Mouse (Mus musculus) cerebellum, adult 2 months (tissue): ENCODE measurements around the gene Rab3il1. TPM values are rescaled to one million over a fixed set of nuclear protein-coding genes. Genes with fewer than 3 reads are reported as not detected.
A peak's percentile ranks its signal among the peaks of the same experiment; 100 is the strongest.

Source experiments
- DNase-seq, 2 experiments: peaks; one replicate each; pipeline ENCODE4 v3.0.0; 2021
- H3K27ac ChIP-seq: fragments of 200-500 bp; 2 replicates; pipeline ENCODE4 v1.5.1; 2012; ENCODE audit warnings: low read length, control low read depth, inconsistent platforms; ENCODE audit not compliant: insufficient read depth
- H3K27me3 ChIP-seq: fragments of 200-500 bp; 2 replicates; pipeline ENCODE4 v1.6.1; 2012; ENCODE audit warnings: inconsistent platforms, mild to moderate bottlenecking, low read length, moderate library complexity; ENCODE audit not compliant: control insufficient read depth, insufficient read depth
- H3K4me1 ChIP-seq: fragments of 200-500 bp; 2 replicates; pipeline ENCODE4 v1.6.1; 2011; ENCODE audit warnings: low read length; ENCODE audit not compliant: control insufficient read depth, insufficient read depth
- H3K4me3 ChIP-seq: fragments of 200-500 bp; replicated peaks from 2 replicates; pipeline ENCODE3; 2011; ENCODE audit warnings: mild to moderate bottlenecking, low read depth, low read length, control low read depth; ENCODE audit not compliant: insufficient read depth
- CTCF ChIP-seq: fragments of 200-500 bp; IDR thresholded peaks from 2 replicates; pipeline ENCODE4 v1.5.1; 2011; ENCODE audit warnings: low read depth, mild to moderate bottlenecking, control low read depth, low read length, moderate library complexity, borderline replicate concordance; ENCODE audit not compliant: insufficient read depth
- POLR2A ChIP-seq: fragments of 200-500 bp; IDR thresholded peaks from 2 replicates; pipeline ENCODE4 v1.6.1; 2011; ENCODE audit warnings: low read length, control low read depth, borderline replicate concordance; ENCODE audit not compliant: insufficient read depth
- WGBS: fragments of 180-500 bp; shearing (Covaris S2); methylation state at CpG from one replicate; pipeline ENCODE4 v1.1.7; 2018; 5-methylcytosine and 5-hydroxymethylcytosine counted together
- polyA plus RNA-seq: library from polyadenylated mRNA; depleted of rRNA; stranded (reverse); fragments of >200 nt; gene quantifications from 2 replicates; pipeline ENCODE4 v1.2.3, GENCODE M21; 2012

The Rab3il1 gene
- polyA plus RNA-seq, 1 experiment = 9.5 TPM

DNA sequence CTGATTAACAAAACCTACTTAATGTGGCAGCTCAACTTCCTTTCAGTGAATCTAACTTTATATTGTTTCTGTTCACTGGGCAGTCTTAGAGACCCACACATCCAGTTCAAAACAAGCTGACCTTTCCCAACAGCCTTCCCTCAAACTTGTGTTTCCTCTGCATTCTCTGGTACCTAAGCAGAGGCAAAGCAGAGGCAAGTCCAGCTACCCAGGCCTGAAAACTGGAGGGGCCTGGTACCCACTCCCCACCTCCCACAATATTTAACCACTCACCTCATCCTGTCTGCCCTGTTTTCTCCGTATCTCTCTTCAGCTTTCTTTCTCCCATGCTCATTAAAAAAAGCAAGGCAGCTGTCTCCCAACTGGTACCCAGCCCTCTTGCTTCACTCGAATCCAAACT is 22.3 kb upstream of the Rab3il1 start:
- no peak for DNase-seq
- WGBS = 83% methylated on average over 2 of the region's 2 CpGs
- Histone ChIP-seq H3K4me3 (no peak overlapping the region), H3K27ac (peak overlapping the region; percentile 63; the same call in 1 of the 2 replicates), H3K27me3 (no peaks in the 10 kb centered on the region), H3K4me1 (0 out of 2 replicates have a peak, but pooled peaks cover 2% of the 10 kb centered on the region)
- no peak for TF ChIP-seq POLR2A
- no peak for TF ChIP-seq CTCF

DNA sequence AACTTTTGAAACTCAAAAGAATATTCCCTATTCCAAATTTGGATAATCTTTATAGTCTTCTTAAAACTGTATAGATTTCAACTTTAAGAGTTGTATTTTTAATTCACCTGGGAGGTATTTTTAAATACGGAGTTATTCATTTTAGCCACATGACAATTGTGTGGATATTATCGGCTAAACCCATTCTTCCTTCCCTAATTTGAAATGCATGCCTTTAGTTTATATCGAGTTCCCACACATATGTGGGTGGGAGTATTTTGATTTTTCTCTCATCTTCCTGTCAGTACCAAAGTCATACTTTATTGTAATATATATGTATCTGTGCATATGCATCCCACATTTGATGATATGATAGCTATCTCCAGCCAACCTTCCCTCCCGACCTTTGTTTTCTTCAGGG is 21.2 kb upstream of the Rab3il1 start, which contains the start of gene Fth1:
TSS of gene Fth1 (plus strand) at position 341 of the 400 bp plus-strand sequence.
- TF ChIP-seq POLR2A = no peak
- TF ChIP-seq CTCF = no peak
- DNase-seq = no peak
- H3K4me1 ChIP-seq = 0 out of 2 replicates have a peak, but pooled peaks cover 6% of the 10 kb centered on the region
- no peaks in the 10 kb centered on the region for H3K27me3 ChIP-seq
- 93% methylated on average over 4 of the region's 4 CpGs for WGBS
- H3K4me3 ChIP-seq = no peak within 1 kb of the TSS
- H3K27ac ChIP-seq = no peak within 1 kb of the TSS

DNA sequence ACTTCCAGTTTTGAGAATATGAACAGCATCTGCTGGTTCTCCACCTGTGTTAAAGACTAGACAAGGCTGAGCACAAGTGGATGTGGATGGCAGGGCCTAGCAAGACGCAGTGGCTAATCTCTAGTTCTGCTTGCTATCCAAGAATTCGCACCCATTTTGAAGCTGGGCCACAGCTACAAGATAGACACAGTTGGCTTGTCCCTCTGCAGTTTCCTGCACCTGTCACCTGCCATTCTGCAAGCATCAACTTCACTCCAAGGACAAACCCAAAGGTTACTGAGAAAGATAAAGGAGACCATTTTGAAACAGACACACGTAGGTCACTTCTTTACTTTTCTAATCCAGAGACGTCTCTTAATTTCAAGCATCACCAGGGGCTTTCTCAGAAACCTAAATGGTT is 19.8 kb upstream of the Rab3il1 start:
- DNase-seq = no peak
- TF ChIP-seq CTCF (no peak), POLR2A (no peak)
- no peaks in the 10 kb centered on the region for H3K27me3 ChIP-seq
- WGBS = 58% methylated on average over 4 of the region's 4 CpGs
- H3K27ac ChIP-seq = peak overlapping the region; percentile 88; the same call in 1 of the 2 replicates
- H3K4me3 ChIP-seq = peak overlapping the region; percentile 88
- 0 out of 2 replicates have a peak, but pooled peaks cover 6% of the 10 kb centered on the region for H3K4me1 ChIP-seq

DNA sequence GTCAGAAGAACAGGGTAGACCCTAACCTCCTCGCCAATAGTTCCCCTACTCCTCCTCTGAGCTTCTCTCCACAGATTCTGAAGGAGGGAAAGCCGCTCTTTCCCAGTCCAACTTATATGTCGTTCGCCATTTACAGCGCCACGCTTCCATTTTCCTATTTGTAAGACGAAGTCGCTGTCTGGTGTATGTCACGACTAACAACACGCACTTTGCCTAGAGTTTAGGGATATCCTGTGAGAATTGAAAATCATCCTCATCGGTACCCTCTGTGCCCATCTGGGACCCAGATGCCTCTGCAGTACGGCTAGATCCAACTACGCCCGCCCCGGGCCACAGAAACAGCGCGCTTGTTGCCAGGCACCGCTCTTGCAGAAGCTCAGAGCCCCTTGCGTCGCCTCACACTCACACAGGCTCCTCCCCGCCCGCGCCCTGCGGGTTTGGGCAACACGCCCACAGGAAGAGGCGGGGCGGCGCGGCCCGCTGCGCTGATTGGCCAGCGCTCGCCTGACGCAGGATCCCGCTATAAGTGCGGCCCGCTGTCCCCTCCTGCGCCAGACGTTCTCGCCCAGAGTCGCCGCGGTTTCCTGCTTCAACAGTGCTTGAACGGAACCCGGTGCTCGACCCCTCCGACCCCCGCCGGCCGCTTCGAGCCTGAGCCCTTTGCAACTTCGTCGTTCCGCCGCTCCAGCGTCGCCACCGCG is 19.2 kb upstream of the Rab3il1 start:
- 0 out of 2 replicates have a peak, but pooled peaks cover 6% of the 10 kb centered on the region for H3K4me1 ChIP-seq
- peak overlapping the region; percentile 88 for H3K4me3 ChIP-seq
- DNase-seq = peak; percentile 96
- no peaks in the 10 kb centered on the region for H3K27me3 ChIP-seq
- under 1% methylated on average over 59 of the region's 59 CpGs for WGBS
- H3K27ac ChIP-seq = peak overlapping the region; percentile 89
- TF ChIP-seq POLR2A (peak; percentile 93), CTCF (no peak)

DNA sequence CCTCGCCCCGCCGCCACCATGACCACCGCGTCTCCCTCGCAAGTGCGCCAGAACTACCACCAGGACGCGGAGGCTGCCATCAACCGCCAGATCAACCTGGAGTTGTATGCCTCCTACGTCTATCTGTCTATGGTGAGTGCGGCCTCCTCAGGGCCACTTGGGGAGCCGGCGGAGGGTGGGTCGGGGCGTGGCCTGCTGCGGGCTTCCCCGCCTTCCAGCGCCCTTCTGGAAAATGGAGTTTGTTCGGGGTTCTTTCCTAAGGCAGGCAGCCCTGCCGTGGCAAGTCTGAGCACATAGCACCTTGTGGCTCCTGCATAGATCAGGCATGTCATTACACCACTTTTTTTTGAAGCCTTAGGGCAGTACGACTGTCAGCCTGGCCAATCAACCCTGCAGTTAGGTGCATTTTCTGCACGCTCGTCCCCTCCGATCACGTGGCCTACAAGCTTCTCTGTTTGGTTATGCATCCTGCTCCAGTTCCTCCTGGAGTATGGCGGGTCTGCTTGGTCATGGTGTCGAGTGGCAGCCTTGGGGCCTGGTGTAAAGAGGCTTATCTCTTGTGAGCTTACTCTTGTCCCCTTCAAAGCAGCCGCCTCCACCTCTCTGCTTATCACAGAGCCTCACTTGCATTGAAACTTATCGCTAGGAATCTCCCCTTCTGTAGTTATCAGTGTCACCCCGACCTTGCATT is 18.5 kb upstream of the Rab3il1 start:
- DNase-seq = peak in 1 of 2 experiments; percentile 70
- Histone ChIP-seq H3K4me3 (peak overlapping the region; percentile 88), H3K27me3 (no peaks in the 10 kb centered on the region), H3K4me1 (0 out of 2 replicates have a peak, but pooled peaks cover 6% of the 10 kb centered on the region), H3K27ac (peak overlapping the region; percentile 89)
- TF ChIP-seq POLR2A (no peak), CTCF (no peak)
- WGBS = under 1% methylated on average over 31 of the region's 31 CpGs

DNA sequence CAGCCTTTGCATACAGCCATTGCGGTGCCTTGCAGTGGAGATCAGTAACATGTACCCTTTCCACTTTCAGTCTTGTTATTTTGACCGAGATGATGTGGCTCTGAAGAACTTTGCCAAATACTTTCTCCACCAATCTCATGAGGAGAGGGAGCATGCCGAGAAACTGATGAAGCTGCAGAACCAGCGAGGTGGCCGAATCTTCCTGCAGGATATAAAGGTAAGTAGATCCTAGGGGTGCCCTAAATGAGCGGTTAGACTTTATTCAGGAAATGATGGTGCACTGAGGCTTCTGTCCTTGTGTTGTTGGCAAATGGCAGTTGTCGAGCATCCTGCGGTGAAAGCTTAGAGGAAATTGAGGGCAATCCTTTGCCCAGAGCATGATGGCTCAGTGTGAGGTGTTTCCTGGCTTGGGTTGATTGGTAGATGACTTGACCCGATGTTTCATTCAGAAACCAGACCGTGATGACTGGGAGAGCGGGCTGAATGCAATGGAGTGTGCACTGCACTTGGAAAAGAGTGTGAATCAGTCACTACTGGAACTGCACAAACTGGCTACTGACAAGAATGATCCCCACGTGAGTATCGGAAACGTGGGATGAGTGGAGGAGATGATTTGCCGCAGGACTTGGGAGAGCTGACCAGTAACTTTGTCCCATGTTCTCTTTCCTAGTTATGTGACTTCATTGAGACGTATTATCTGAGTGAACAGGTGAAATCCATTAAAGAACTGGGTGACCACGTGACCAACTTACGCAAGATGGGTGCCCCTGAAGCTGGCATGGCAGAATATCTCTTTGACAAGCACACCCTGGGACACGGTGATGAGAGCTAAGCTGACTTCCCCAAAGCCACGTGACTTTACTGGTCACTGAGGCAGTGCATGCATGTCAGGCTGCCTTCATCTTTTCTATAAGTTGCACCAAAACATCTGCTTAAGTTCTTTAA is 17.1 kb upstream of the Rab3il1 start:
- H3K4me1 ChIP-seq = 0 out of 2 replicates have a peak, but pooled peaks cover 6% of the 10 kb centered on the region
- no peak for DNase-seq
- H3K27ac ChIP-seq = no peak overlapping the region
- H3K27me3 ChIP-seq = no peaks in the 10 kb centered on the region
- WGBS = 79% methylated on average over 20 of the region's 20 CpGs
- peak overlapping the region; percentile 88 for H3K4me3 ChIP-seq
- TF ChIP-seq POLR2A = no peak
- TF ChIP-seq CTCF = no peak

DNA sequence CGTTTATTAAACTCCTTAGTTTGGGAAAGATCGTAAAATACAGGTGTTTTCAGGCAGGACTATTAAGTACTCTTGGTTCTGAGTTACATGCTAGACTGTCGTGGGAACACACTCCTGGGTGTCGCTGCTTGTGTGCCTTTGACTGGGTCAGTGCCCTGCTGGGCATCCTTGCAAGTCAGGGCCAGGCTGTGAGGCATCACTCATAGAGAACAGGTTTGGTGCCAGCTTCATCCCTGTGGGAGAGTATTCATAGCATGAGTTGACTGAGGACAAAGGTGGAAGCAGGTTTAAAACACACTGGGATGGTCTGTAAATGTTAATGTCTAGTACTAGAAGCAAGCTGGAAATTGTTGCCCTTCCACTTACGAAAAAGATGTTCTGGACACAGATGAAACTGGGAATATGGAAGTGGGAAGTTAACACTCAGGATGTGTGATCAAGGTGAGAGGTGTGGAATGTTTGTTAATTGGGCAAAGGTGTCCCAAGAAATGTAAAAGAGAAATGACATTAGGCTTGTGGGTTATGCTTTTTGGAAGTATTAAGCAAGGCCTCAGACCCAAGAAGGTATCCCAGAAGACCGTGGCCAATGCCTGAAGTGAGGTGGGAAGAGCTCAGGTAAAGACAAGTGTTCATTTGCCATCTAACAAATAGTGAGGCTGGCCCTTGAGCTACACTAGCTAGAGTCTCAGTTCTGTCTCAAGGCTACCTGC is 16.1 kb upstream of the Rab3il1 start:
- 82% methylated on average over 6 of the region's 6 CpGs for WGBS
- Histone ChIP-seq H3K4me1 (0 out of 2 replicates have a peak, but pooled peaks cover 6% of the 10 kb centered on the region), H3K27me3 (no peaks in the 10 kb centered on the region), H3K27ac (no peak overlapping the region), H3K4me3 (no peak overlapping the region)
- TF ChIP-seq POLR2A (no peak), CTCF (no peak)
- no peak for DNase-seq
